Mouse (Mus musculus) granulocyte monocyte progenitor cell, adult 5-6 weeks (primary cell): ENCODE results near the gene Tamm41. TPM values are rescaled to one million over a fixed set of nuclear protein-coding genes. Genes with fewer than 3 reads are reported as not detected.

Experiments
- total RNA-seq, 2 experiments: library from RNA; stranded (forward) in 1 of 2; stranded (reverse) in 1 of 2; fragments of 200-712, 200-1000 nt in 1 of 2; fragments of >200 nt in 1 of 2; fragmentation: Nextera tagmentation in 1 of 2; gene quantifications; 2 replicates each; pipeline ENCODE4 v1.2.3; 2014 to 2017

Gene Tamm41
- total RNA-seq, 2 experiments from 2014 or later = 48.6 to 51.7 TPM

Other genes with a start within 250 kb of the Tamm41 start
- 14.0 and 16.5 TPM in 2 replicates for gene Vgll4, start 67.9 kb downstream of the Tamm41 start, total RNA-seq (2014; fragmentation: Nextera tagmentation)
- 16.9 and 22.8 TPM in 2 replicates for gene Vgll4, start 67.9 kb downstream of the Tamm41 start, total RNA-seq (2017)
- gene Syn2, start 97.0 kb upstream of the Tamm41 start, total RNA-seq (2014; fragmentation: Nextera tagmentation) = not detected in 2 replicates
- not detected in 2 replicates for gene Syn2, start 97.0 kb upstream of the Tamm41 start, total RNA-seq (2017)
- gene Gm17482, start 189.5 kb upstream of the Tamm41 start, total RNA-seq (2014; fragmentation: Nextera tagmentation) = not detected in 2 replicates
- gene Gm17482, start 189.5 kb upstream of the Tamm41 start, total RNA-seq (2017) = not detected in 2 replicates
- gene Timp4, start 214.3 kb upstream of the Tamm41 start, total RNA-seq (2014; fragmentation: Nextera tagmentation) = not detected in 2 replicates
- not detected in 2 replicates for gene Timp4, start 214.3 kb upstream of the Tamm41 start, total RNA-seq (2017)